Mouse (Mus musculus): Measurements from ENCODE around the gene Blvrb.

- no peak for TF ChIP-seq CTCF (IDR thresholded peaks at IDR 0.05; ENCODE audit: low read depth)
- TF ChIP-seq EP300 (optimal IDR thresholded peaks at IDR 0.05) = no peak
Measured at GRCm38 (mm10) chr7:27428002-27428401, 19.8 kb upstream of the Blvrb start.

Data from stomach, postnatal 0 days (tissue).